Mouse (Mus musculus) gonadal fat pad, adult 2 months (tissue): ENCODE results near the gene Ppp4r4. TPM values are rescaled to one million over a fixed set of nuclear protein-coding genes. Genes with fewer than 3 reads are reported as not detected.
"Not testable (repeated sequence)": the region's sequence is repeated elsewhere in the genome, so short reads cannot be mapped to it uniquely, and the experiment has no call there.

Source experiments
- DNase-seq: peaks from one replicate; pipeline ENCODE4 v3.0.0-alpha.2; 2012; ENCODE audit warnings: low read depth
- polyA plus RNA-seq: library from polyadenylated mRNA; depleted of rRNA; stranded (reverse); fragments of >200 nt; gene quantifications from 2 replicates; pipeline ENCODE4 v1.2.3, GENCODE M21; 2012; rRNA removed

Gene Ppp4r4
- 1.4 and 1.6 TPM in 2 replicates for polyA plus RNA-seq

DNA sequence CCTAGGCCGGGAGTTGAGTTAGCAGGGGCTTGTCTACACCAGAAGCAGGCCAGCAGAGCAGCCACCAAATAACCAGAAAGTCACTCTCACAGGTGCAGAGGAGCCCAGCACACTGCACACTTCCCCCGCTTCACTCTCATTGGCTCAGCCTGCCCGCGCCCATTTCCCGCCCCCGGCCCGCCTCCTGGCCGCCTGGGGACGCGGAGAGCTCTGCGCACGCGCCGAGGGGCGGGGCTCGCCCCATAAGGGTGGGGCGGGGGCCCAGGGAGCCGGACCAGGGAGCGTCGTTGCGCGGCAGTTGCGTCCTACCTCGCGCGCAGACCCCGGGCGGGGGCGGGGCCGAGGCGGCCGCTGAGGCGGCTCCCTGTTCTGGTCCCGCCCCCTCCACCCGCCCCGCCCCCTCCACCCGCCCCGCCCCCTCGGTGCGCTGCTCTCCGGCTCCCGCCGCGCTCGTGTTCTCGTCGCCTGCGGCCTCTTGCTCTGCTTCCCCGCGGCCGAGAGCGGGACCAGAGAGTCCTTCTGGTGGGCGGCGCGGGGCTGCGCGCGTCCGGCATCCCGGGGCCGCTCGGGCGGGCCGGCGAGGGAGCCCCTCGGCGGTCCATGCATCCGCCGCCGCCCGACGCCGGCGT lies at the start of gene Ppp4r4:
Ppp4r4 (plus strand) TSS at position 264 of the 629 bp plus-strand sequence.
- peak; percentile 45 for DNase-seq

DNA sequence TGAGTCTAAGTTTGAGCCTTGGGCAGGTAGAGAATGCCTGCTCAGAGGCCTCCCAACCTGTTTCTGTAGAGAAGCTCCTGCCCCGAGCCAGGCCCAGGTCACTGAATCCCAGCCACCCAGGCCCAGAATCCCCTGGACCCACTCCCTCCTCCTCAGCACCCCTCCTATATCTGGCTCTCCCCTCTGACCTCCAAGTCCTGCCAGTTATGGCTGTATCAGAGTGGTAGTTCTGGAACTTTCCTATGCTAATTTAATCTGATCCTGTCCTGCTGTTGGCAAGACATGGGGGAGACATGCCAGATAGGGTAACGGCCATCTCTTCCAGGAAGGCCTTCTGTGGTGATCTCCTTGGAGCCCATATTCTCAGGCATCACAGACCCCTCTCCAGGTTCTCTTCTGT lies 49.3 kb upstream of the Ppp4r4 start:
- DNase-seq = no peak

DNA sequence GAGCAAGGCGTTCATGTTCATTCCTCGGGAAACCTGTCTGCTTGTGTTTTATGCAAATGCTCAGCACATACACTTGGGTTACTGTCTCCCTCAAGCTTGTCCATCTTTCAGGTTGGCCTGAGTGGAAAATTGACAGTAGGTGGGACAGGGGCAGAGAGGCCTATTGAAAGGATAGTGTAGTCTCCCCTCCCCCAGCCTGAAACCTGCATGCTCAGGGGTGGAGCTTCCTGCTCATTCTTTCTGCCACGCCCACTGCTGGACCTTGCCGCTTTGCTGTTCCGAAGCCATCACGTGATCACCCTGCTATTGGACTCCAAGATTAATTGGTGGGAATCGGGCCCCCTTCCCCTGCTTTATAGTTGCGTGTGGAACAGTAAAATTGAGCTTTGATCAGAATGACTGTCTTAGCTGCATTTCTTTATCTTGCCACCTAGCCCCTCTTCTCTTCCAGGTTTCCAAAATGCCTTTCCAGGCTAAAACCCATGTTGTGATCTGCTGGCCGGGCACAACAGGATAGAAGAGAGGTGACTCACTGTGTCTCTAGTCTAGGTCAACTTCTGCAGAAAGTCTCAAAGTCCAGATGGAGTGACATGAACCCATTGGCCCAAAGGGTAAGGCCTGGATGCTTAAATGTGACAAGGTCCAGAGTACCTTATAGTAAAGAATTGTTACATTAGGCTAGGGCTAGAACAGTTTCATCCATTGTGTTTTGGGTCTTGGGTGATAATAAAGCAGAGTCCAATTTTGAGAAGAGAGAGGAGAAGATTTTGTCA lies 47.7 kb upstream of the Ppp4r4 start:
- not testable (repeated sequence) for DNase-seq

DNA sequence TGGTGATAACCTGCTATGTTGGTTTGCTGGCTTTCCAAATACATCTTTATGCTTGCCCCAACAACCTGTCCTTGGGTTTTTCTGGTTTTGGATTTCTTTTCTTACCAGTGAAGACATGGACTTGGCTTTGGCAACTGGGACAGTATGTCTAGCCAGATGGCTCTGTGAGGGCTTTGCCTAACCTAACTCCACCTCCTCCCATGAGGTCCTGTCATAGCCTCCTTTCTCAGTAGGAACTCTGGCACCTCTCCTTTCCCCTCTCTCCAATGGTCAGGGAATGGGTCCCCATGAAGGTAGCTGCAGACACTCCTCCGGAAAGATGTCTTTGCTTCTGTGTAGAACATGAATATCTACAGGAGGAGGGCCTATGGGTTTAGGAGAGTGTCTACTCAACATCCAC lies 45.4 kb upstream of the Ppp4r4 start:
- DNase-seq = no peak

DNA sequence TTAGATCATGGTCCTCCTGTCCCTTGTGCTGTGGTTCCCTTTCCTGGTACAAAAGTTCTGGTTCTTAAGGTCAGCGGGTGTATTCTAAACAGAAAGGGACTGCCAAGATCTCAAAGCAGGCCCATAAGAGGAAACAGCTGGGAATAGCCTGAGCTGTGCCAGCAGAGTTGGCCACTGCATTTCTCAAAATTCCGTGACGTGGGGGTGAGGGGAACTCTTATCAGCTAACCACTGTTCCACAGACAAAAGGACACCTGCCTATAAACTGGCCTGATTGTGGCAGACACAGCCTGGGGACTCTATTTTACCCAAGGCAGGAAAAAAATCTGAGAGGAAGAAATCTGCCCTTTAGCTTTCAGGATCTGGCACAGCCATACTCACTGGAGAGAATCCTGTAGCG lies 44.8 kb upstream of the Ppp4r4 start:
- no peak for DNase-seq

DNA sequence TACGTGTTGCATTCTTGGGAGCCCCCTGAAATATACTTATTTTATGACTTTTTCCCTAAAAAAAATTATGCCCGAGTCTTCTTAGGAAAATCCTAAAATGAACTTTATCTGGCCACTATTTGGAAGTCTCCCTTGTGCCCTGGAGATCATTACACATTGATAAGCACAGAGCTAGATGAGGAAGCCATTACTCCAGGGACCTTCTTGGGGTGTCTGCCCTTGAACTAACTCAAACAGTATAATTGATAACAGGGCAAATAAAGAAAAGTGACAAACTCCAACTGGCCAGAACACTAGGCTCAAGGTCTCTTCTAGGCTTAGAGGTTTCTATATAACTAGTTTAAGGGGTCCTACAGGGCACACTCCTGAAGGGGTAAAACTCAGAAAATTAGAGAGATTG lies 44.3 kb upstream of the Ppp4r4 start:
- no peak for DNase-seq

DNA sequence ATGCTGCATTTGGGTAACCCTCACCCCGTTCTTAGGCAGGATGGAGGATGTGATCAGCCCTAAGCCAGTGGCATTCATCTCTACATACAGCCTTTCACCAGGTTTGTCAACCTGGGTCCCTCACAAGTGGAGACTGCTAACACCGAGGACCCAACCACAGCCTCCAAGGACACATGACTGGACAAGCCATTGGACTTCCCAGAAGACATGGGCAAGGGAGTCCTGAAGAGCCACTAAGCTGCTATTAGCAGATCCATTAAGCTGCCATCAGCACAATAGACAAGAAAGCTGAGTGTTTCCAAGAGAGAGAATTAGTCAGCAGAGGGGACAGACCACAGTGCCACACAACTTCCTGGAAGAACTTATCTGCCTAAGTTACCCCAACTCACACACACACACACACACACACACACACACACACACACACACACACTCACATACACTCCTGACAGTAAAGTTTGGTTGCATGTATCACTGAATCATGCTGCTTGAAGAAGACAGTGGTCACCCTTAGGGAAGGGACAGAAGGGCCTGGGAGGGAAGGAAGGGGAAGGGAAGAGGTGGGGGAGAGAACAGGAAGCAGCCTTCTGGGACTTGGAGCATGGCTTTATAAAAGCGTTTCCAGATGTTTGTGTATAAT lies 40.9 kb upstream of the Ppp4r4 start:
- no peak for DNase-seq

DNA sequence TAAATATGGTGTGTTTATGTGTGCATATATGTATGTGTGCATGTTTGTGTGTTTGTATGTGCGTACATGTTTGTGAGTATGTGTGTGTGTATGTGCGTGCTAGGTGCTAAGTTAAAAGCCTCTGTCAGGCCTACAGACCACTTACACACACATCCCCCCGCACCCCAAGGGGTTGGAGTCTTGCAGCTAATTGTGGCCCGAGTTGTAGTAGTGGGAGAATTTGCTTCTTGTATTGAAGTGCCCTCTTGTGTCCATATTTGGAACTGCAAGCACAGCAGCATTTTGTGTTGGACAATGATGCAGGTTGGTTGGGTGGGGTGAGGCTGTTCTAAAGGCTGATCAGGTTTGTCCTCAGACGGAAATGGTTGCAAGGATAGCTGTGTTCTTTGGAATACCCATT lies 39.3 kb upstream of the Ppp4r4 start:
- DNase-seq = no peak

DNA sequence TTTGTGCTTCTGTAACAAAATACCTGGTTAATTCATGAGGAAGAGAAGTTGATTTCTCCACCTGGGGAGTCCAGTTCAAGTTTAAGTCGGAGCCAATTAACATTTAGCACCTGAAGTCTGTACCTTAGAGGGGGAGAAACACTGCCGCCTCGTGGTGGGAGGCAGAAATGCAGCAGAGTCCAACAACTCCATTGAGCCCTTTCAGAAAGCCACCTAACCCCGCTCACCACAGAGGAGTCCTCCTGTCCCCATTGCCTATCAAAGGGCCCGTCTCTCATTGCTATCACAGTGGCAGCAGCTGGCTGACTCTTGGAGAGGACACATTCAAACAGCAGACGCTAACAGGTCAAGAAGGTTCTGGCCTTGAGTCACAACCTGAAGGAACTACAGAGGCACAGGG lies 37.6 kb upstream of the Ppp4r4 start:
- DNase-seq = no peak

DNA sequence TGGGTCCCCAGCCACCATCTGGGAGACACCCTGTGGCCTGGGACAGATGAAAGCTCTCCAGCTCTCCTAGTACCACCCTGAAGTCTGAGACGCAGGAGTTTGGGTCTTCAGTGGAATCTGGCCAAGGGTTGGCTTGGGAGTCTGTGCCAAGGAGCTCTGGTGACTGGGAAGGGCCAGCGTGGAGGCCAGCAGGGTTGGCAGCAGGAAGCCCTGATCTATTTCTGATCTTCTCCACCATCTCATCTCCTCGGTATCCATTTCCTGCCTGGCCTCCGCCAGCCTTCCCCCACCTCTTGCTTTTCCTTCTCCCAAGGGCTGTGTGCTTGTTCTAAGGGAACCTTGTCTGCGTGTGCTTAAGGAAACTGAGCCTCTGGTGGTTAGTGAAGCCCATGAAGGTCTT lies 33.3 kb upstream of the Ppp4r4 start:
- DNase-seq = no peak

DNA sequence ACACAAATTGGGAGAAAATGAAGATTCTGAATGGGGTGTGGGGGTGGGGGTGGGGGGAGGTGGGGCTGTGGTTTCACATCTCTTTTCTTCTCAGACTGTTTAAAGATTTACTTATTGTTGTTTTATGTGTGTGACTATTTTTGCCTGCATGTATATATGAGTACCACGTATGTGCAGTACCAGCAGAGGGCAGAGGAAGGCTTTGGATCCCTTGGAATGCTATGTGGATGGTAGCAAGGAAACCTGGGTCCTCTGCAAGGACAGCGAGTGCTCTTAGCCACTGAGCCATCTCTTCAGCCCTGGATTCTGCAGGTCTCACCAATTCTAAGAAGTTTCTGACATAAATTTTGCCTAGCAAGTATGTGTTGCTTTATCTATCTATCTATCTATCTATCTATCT lies 32.8 kb upstream of the Ppp4r4 start:
- DNase-seq = no peak

DNA sequence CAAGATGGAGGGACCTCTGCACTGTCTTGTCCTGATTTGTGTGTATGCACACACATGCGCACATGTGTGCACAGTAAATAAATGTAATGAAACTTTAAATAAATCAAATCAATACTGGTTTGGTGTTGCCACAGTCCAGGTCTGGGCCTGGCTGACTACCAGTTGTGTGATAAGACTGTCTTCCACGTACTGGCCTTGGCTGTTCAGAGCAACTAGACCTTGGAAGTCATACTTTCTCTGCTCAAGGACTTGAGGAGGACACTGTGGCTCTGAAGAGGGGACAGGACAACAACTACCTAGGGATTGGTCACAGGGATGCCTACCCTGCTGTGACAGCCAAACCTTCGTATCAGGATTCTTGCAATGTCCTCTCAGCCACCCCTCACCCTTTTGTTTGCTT lies 28.8 kb upstream of the Ppp4r4 start:
- DNase-seq = no peak

DNA sequence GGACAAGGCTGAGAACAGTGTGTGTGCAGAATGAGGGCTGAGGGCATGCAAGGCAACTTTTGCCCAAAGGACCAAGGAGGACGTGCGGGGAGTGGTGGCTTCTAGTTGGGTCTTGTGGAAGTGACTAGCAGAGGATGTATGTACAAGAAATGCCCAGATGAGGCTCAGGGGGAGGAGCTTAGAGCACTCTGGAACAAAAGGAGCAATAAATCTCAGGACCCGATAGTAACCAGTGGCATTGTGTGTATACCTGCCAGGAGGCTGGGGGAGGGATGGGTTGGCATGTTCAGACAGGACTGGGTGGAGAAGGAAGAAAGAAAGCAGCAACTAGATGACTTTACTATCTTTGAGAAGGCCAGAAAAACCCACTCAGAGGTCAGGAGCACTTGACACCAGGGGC lies 27.7 kb upstream of the Ppp4r4 start:
- DNase-seq = no peak

DNA sequence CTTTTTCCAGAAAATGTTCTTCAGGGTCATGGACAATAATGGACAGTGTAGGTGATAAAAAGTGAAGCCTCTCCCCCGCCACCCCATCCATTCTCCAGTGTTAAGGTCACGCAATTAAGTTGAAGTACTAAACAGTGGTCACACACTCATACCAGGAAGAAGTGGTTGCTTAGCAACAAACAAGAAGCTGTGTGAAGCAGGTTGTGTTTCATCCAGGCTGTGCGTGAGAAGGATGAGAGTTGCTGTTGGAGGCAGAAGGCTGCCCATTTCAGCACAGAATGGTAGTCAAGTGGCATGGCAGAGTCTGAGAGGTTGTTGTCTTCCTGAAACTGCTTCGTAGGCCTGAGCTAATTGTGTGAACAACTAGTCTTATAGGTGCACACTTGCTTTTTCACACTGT lies 23.7 kb upstream of the Ppp4r4 start:
- DNase-seq = no peak

DNA sequence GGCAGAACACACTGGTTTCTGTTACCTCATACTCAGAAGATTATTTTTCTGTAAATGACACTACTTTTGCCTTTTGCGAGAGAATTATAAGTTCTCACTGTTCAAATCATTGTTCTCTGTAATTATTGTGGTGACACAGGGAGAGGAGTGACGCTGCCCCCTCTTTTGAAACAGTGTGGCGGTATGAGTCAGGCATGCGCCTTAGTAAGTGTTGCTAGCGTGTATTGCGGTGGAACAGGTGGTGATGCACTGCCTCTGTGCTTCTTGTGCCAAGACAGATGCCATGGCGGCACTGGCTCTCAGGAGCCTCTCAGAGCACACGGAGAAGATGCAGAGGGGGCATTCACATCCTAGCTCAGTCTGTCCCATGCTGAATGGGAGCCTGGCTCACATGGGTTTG lies 22.2 kb upstream of the Ppp4r4 start:
- DNase-seq = no peak

DNA sequence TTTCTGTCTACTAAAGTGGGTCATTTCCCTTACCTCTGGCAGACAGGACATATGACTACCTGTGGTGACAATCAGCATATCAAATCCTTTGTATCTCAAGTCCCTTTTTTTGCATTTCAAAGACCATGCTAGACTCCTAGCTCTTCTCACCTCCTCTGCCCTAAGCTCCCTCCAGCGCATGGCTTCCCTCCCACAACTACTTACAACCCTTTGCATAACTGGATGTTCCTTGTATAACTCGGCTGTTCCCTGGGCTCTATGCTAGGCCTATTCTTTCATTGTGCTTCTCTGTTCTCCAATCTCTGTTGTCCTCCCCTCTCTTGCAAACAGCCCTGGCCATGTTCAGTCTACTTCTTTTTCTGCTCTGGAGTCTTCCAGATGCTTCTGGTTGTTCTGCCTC lies 20.5 kb upstream of the Ppp4r4 start:
- DNase-seq = no peak

DNA sequence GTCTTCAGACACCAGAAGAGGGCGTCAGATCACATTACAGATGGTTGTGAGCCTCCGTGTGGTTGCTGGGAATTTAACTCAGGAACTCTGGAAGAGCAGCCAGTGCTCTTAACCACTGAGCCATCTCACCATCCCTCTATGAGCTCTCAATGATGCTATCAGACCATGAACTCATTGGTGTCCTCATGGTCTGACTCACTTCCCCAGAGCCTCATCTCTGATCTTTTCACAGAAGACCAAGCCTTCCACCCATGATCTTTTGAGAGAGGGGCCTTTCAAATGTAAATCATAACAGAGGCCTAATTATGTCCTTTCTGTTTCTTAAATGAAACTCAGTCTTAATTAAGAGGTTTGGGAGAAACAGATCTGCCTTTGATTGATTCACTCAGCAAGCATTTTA lies 19.0 kb upstream of the Ppp4r4 start:
- no peak for DNase-seq

DNA sequence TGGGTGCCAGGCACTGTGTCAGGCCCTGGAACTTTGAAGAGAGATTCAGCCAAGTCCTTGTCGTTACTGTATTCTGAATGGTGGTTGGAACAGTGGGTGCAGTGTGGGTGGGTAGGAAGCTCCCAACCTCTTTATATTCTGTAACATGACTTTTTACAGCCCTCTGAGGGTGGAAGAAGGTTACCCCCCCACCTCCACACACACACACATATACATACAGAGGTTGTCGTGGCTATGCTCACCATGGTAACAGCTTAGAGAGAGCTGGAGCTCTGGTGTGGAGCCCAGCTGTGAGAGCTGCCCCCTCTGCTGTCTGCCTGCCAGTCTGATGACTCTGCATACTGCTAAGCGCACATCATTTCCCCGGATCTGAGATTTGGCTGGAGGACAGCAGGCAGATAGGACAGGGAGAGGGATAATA lies 18.6 kb upstream of the Ppp4r4 start:
- DNase-seq = no peak

DNA sequence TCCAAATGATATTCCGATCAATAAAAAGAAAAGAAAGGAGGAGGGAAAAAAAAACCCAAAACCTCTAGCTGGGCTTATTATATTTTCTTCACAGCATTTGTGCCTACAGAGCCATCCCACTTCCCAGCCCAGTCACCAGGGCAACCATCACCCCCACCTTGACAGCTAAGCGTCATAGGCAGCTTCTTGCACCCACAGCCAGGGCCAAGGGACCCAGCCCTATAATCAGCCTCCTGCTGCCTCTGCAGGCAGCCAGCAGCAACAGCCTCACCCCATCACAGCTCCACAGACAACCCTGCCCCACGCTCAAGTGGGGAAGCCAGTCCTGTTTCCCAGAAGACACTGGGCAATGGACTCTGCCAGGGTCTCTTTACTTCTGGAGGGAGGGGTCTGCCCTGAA lies 17.7 kb upstream of the Ppp4r4 start:
- DNase-seq = no peak

DNA sequence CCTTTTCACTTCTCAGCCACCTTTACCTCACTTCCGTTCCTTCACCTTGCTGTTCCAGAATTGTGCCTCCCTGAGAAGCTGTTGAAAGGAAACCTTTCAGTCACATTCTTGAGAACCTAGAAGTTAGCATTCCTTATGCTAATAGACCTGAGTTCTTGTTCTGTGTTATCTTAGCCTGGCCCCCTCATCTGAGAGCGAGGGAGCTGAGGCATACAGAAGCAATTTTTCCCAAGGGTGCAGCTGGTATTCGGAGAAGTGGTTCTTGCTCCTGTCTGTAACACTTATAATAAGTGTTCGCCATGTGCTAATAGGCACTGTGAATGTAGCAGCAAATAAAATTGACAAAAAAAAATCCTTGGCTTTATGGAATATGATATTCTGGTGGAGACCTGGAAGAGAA lies 16.4 kb upstream of the Ppp4r4 start:
- no peak for DNase-seq

DNA sequence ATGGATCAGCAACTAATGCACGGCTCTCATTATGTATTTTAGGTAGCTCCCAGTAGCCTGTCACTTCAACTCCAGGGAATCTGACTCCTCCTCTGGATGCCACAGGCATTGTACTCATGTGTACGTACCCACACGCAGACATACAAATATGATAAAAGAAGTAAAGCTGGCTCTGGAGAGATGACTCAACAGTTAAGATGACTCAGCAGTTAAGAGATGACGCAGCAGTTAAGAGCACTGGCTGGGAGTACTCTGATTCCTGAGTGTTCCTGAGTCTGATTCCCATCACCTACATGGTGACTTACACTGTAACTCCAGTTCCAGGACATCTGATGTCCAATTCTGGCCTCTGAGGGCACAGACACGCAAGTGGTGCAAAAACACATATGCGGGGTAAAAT lies 13.4 kb upstream of the Ppp4r4 start:
- DNase-seq = no peak

DNA sequence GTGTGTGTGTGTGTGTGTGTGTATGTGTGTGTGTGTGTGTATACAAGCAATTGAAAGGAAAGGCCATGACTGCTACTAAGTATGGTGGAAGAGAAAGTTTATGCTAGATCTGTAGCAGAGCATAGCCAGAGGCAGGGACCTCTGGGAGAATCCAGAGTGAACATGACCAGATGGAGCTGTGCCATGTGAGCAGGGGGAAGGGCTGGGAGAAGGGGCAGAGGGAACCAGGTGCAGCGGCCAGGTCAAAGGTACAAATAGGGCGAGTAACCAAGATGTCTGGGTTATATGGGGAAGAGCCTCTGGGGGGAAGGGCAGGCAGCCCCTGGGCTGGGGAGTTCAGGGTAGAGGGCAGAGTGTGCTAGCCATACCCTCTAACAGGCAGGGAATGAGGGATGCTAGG lies 1.5 kb upstream of the Ppp4r4 start:
- DNase-seq = no peak
